Mouse (Mus musculus): ENCODE data around the gene Snx29. TPM values are rescaled to one million over a fixed set of nuclear protein-coding genes. Genes with fewer than 3 reads are reported as not detected.
"Not testable (repeated sequence)": the region's sequence is repeated elsewhere in the genome, so short reads cannot be mapped to it uniquely, and the experiment has no call there.

The Snx29 gene
- polyA plus RNA-seq, 1 experiment from 2014 or later, result 4.4 TPM

GRCm38 (mm10) chr16:11500061-11500460 lies 177.4 kb downstream of the Snx29 start:
- peaks cover 41% of the 10 kb centered on the region for H3K4me1 ChIP-seq (replicated peaks)
- no peak overlapping the region for H3K27ac ChIP-seq
- H3K4me2 ChIP-seq, result no peak overlapping the region
- WGBS (ENCODE audit: insufficient replicate concordance), result 73% methylated on average over 4 of the region's 4 CpGs
- H3K4me3 ChIP-seq (replicated peaks), result no peak overlapping the region
- no peak overlapping the region for H3K9ac ChIP-seq
- no peak for ATAC-seq (ENCODE audit: low read depth)
- H3K9me3 ChIP-seq (replicated peaks), result no peaks in the 10 kb centered on the region
- no peak for DNase-seq
- H3K36me3 ChIP-seq, result no peaks in the 10 kb centered on the region
- no peaks in the 10 kb centered on the region for H3K27me3 ChIP-seq

- Histone ChIP-seq H3K4me2 (no peak overlapping the region), H3K9me3 (replicated peaks) (no peaks in the 10 kb centered on the region), H3K4me1 (replicated peaks) (peaks cover 38% of the 10 kb centered on the region), H3K36me3 (no peaks in the 10 kb centered on the region), H3K27me3 (no peaks in the 10 kb centered on the region), H3K27ac (no peak overlapping the region), H3K4me3 (replicated peaks) (no peak overlapping the region), H3K9ac (no peak overlapping the region)
- DNase-seq (no peak), ATAC-seq (ENCODE audit: low read depth) (no peak)
- 64% methylated on average over 3 of the region's 3 CpGs for WGBS (ENCODE audit: insufficient replicate concordance)
Measured at GRCm38 (mm10) chr16:11501138-11501537, 178.4 kb downstream of the Snx29 start.

- Histone ChIP-seq H3K36me3 (no peaks in the 10 kb centered on the region), H3K9me3 (replicated peaks) (no peaks in the 10 kb centered on the region), H3K4me3 (replicated peaks) (no peak overlapping the region), H3K27ac (no peak overlapping the region), H3K9ac (no peak overlapping the region), H3K4me2 (no peak overlapping the region), H3K4me1 (replicated peaks) (peaks cover 34% of the 10 kb centered on the region), H3K27me3 (no peaks in the 10 kb centered on the region)
- WGBS (ENCODE audit: insufficient replicate concordance), result 73% methylated on average over 2 of the region's 2 CpGs
- no peak for DNase-seq
- no peak for ATAC-seq (ENCODE audit: low read depth)
Measured at GRCm38 (mm10) chr16:11501611-11502010, 178.9 kb downstream of the Snx29 start.

GRCm38 (mm10) chr16:11504666-11505491 lies 182.2 kb downstream of the Snx29 start:
- no peak for DNase-seq
- no peak overlapping the region for H3K4me3 ChIP-seq (replicated peaks)
- no peak overlapping the region for H3K9ac ChIP-seq
- 61% methylated on average over 2 of the region's 2 CpGs for WGBS (ENCODE audit: insufficient replicate concordance)
- H3K4me1 ChIP-seq (replicated peaks), result peaks cover 3% of the 10 kb centered on the region; the same call in 1 of the 2 replicates
- H3K27me3 ChIP-seq, result no peaks in the 10 kb centered on the region
- H3K27ac ChIP-seq, result no peak overlapping the region
- no peaks in the 10 kb centered on the region for H3K36me3 ChIP-seq
- H3K4me2 ChIP-seq, result no peak overlapping the region
- H3K9me3 ChIP-seq (replicated peaks), result no peaks in the 10 kb centered on the region
- no peak for ATAC-seq (ENCODE audit: low read depth)

GRCm38 (mm10) chr16:11505492-11506176 lies 182.9 kb downstream of the Snx29 start:
- Histone ChIP-seq H3K9me3 (replicated peaks) (no peaks in the 10 kb centered on the region), H3K4me3 (replicated peaks) (no peak overlapping the region), H3K27ac (no peak overlapping the region), H3K36me3 (no peaks in the 10 kb centered on the region), H3K9ac (no peak overlapping the region), H3K4me2 (no peak overlapping the region), H3K4me1 (replicated peaks) (no peaks in the 10 kb centered on the region; the same call in 1 of the 2 replicates), H3K27me3 (no peaks in the 10 kb centered on the region)
- ATAC-seq (ENCODE audit: low read depth), result no peak
- DNase-seq, result no peak
- WGBS (ENCODE audit: insufficient replicate concordance), result 60% methylated on average over 5 of the region's 5 CpGs

GRCm38 (mm10) chr16:11507188-11507731 lies 184.6 kb downstream of the Snx29 start:
- H3K4me2 ChIP-seq, result no peak overlapping the region
- no peak for ATAC-seq (ENCODE audit: low read depth)
- H3K9ac ChIP-seq, result no peak overlapping the region
- H3K4me1 ChIP-seq (replicated peaks), result no peaks in the 10 kb centered on the region
- no peaks in the 10 kb centered on the region for H3K9me3 ChIP-seq (replicated peaks)
- WGBS (ENCODE audit: insufficient replicate concordance), result 70% methylated on average over 9 of the region's 9 CpGs
- no peaks in the 10 kb centered on the region for H3K36me3 ChIP-seq
- H3K27ac ChIP-seq, result no peak overlapping the region
- no peak for DNase-seq
- H3K27me3 ChIP-seq, result no peaks in the 10 kb centered on the region
- H3K4me3 ChIP-seq (replicated peaks), result no peak overlapping the region

- ATAC-seq (ENCODE audit: low read depth) (no peak), DNase-seq (no peak)
- no peak overlapping the region for H3K4me2 ChIP-seq
- H3K27me3 ChIP-seq, result no peaks in the 10 kb centered on the region
- H3K9me3 ChIP-seq (replicated peaks), result no peaks in the 10 kb centered on the region
- 80% methylated on average over 7 of the region's 7 CpGs for WGBS (ENCODE audit: insufficient replicate concordance)
- no peak overlapping the region for H3K9ac ChIP-seq
- no peak overlapping the region for H3K4me3 ChIP-seq (replicated peaks)
- no peak overlapping the region for H3K27ac ChIP-seq
- H3K4me1 ChIP-seq (replicated peaks), result no peaks in the 10 kb centered on the region
- H3K36me3 ChIP-seq, result no peaks in the 10 kb centered on the region
Measured at GRCm38 (mm10) chr16:11508341-11508740, 185.6 kb downstream of the Snx29 start.

- no peak for DNase-seq
- WGBS (ENCODE audit: insufficient replicate concordance), result 74% methylated on average over 2 of the region's 2 CpGs
- no peak overlapping the region for H3K4me3 ChIP-seq (replicated peaks)
- H3K27ac ChIP-seq, result no peak overlapping the region
- no peak overlapping the region for H3K4me2 ChIP-seq
- no peaks in the 10 kb centered on the region for H3K27me3 ChIP-seq
- no peak for ATAC-seq (ENCODE audit: low read depth)
- no peaks in the 10 kb centered on the region for H3K36me3 ChIP-seq
- H3K9me3 ChIP-seq (replicated peaks), result no peaks in the 10 kb centered on the region
- H3K9ac ChIP-seq, result no peak overlapping the region
- H3K4me1 ChIP-seq (replicated peaks), result no peaks in the 10 kb centered on the region
Measured at GRCm38 (mm10) chr16:11510416-11510815, 187.7 kb downstream of the Snx29 start.

GRCm38 (mm10) chr16:11510854-11511253 lies 188.1 kb downstream of the Snx29 start:
- H3K9ac ChIP-seq, result no peak overlapping the region
- DNase-seq, result no peak
- no peaks in the 10 kb centered on the region for H3K9me3 ChIP-seq (replicated peaks)
- no peak overlapping the region for H3K27ac ChIP-seq
- H3K4me2 ChIP-seq, result no peak overlapping the region
- H3K4me3 ChIP-seq (replicated peaks), result no peak overlapping the region
- no peaks in the 10 kb centered on the region for H3K27me3 ChIP-seq
- H3K36me3 ChIP-seq, result no peaks in the 10 kb centered on the region
- no peak for ATAC-seq (ENCODE audit: low read depth)
- 63% methylated on average over 3 of the region's 3 CpGs for WGBS (ENCODE audit: insufficient replicate concordance)
- no peaks in the 10 kb centered on the region for H3K4me1 ChIP-seq (replicated peaks)

- H3K4me1 ChIP-seq (replicated peaks); H3K9me3 ChIP-seq (replicated peaks); DNase-seq; H3K36me3 ChIP-seq; H3K4me3 ChIP-seq (replicated peaks); H3K9ac ChIP-seq; H3K4me2 ChIP-seq; H3K27ac ChIP-seq; H3K27me3 ChIP-seq; ATAC-seq (ENCODE audit: low read depth): not testable (repeated sequence)
- WGBS (ENCODE audit: insufficient replicate concordance), result 57% methylated on average over 7 of the region's 7 CpGs
Measured at GRCm38 (mm10) chr16:11511696-11512095, 189.0 kb downstream of the Snx29 start.

GRCm38 (mm10) chr16:11516681-11517080 lies 194.0 kb downstream of the Snx29 start:
- Histone ChIP-seq H3K27me3 (no peaks in the 10 kb centered on the region), H3K27ac (no peak overlapping the region), H3K4me2 (no peak overlapping the region), H3K4me3 (replicated peaks) (no peak overlapping the region), H3K9ac (no peak overlapping the region), H3K4me1 (replicated peaks) (0 out of 2 replicates have a peak, but pooled peaks cover 3% of the 10 kb centered on the region), H3K36me3 (no peaks in the 10 kb centered on the region), H3K9me3 (replicated peaks) (no peaks in the 10 kb centered on the region)
- 61% methylated on average over 2 of the region's 2 CpGs for whole genome bisulfite sequencing (ENCODE audit: insufficient replicate concordance)
- ATAC-seq (ENCODE audit: low read depth) (no peak), DNase-seq (no peak)
